Mouse (Mus musculus) lung, postnatal 0 days (tissue): ENCODE data around the gene Hip1. TPM values are rescaled to one million over a fixed set of nuclear protein-coding genes. Genes with fewer than 3 reads are reported as not detected.

Experiments
- ATAC-seq: fragments of 200-750 bp; cut with Nextera tagmentation; 2 replicates; pipeline ENCODE4 v1.8.0; 2017; ENCODE audit warnings: moderate library complexity
- DNase-seq: peaks from one replicate; pipeline ENCODE4 v3.0.0-alpha.2; 2016; ENCODE audit warnings: low spot score
- H3K27ac ChIP-seq: fragments of 300-500 bp; sonication (generic); 2 replicates; pipeline ENCODE4 v1.5.1; 2014; ENCODE audit warnings: antibody characterized with exemption, mild to moderate bottlenecking, low read length, mixed read lengths
- H3K27me3 ChIP-seq: fragments of 300-500 bp; sonication (generic); replicated peaks from 2 replicates; pipeline ENCODE4 v1.6.1; 2014; ENCODE audit warnings: low read length, mixed read lengths; ENCODE audit not compliant: insufficient read depth
- H3K36me3 ChIP-seq: fragments of 300-500 bp; sonication (generic); 2 replicates; pipeline ENCODE4 v1.6.1; 2014; ENCODE audit warnings: low read length, mixed read lengths; ENCODE audit not compliant: insufficient read depth
- H3K4me1 ChIP-seq: fragments of 300-500 bp; sonication (generic); 2 replicates; pipeline ENCODE4 v1.6.1; 2014; ENCODE audit warnings: antibody characterized with exemption, low read depth, low read length, mixed read lengths; ENCODE audit not compliant: insufficient read depth
- H3K4me2 ChIP-seq: fragments of 300-500 bp; sonication (generic); replicated peaks from 2 replicates; pipeline ENCODE4 v1.6.1; 2014; ENCODE audit warnings: low read depth, mild to moderate bottlenecking, low read length, moderate library complexity, mixed read lengths
- H3K4me3 ChIP-seq: fragments of 300-500 bp; sonication (generic); 2 replicates; pipeline ENCODE4 v1.5.1; 2014; ENCODE audit warnings: low read depth, low read length
- H3K9ac ChIP-seq: fragments of 300-500 bp; sonication (generic); replicated peaks from 2 replicates; pipeline ENCODE4 v1.6.1; 2014; ENCODE audit warnings: low read depth, mild to moderate bottlenecking
- H3K9me3 ChIP-seq: fragments of 300-500 bp; sonication (generic); 2 replicates; pipeline ENCODE4 v1.6.1; 2016; ENCODE audit warnings: low read length, mixed read lengths
- CTCF ChIP-seq: IDR thresholded peaks from 2 replicates; pipeline ENCODE4 v1.5.1; 2016; ENCODE audit warnings: antibody characterized with exemption, mild to moderate bottlenecking
- EP300 ChIP-seq: IDR thresholded peaks from 2 replicates; pipeline ENCODE4 v1.6.1; 2016; ENCODE audit warnings: antibody characterized with exemption, mild to moderate bottlenecking, control low read depth
- WGBS: fragments of 180-500 bp; shearing (Covaris S2); extraction: QIAGEN DNeasy Blood & Tissue Kit; methylation state at CpG from one replicate; pipeline ENCODE4 v1.1.7; 2014; 5-methylcytosine and 5-hydroxymethylcytosine counted together
- polyA plus RNA-seq: library from polyadenylated mRNA; unstranded; fragments of >200 nt; fragmentation: Nextera tagmentation; extraction: Ambion mirVana; gene quantifications from 2 replicates; pipeline ENCODE4 v1.2.1, GENCODE M21; 2015

The Hip1 gene
- polyA plus RNA-seq, 1 experiment from 2014 or later: 17.7 TPM

DNA sequence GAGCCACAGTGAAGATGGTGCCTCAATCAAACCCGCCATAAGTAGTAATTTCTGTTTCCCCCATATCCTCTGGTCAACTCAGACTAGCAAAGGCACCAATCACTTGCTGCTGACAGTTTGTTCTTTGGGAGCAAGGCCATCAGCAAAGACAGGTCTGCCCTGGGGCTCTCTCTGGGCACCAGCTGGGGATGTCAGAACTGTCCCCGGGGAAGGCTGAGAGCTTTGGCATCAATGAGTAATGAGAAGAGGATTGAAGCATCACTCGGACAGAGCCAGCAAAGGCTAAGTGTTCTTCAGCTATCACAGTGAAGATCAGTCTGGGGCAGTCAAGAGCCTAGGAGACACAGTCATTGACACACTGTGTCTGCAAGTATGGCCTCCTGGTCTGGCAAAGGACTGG is 46.0 kb downstream of the Hip1 start:
- WGBS: 63% methylated on average over 3 of the region's 3 CpGs
- no peaks in the 10 kb centered on the region for H3K27me3 ChIP-seq
- no peaks in the 10 kb centered on the region for H3K36me3 ChIP-seq
- no peaks in the 10 kb centered on the region for H3K9me3 ChIP-seq
- H3K4me1 ChIP-seq: no peaks in the 10 kb centered on the region
- no peak for DNase-seq
- no peak for TF ChIP-seq CTCF
- no peak for ATAC-seq
- no peak overlapping the region for H3K9ac ChIP-seq
- no peak overlapping the region for H3K27ac ChIP-seq
- H3K4me3 ChIP-seq: no peak overlapping the region
- no peak overlapping the region for H3K4me2 ChIP-seq

DNA sequence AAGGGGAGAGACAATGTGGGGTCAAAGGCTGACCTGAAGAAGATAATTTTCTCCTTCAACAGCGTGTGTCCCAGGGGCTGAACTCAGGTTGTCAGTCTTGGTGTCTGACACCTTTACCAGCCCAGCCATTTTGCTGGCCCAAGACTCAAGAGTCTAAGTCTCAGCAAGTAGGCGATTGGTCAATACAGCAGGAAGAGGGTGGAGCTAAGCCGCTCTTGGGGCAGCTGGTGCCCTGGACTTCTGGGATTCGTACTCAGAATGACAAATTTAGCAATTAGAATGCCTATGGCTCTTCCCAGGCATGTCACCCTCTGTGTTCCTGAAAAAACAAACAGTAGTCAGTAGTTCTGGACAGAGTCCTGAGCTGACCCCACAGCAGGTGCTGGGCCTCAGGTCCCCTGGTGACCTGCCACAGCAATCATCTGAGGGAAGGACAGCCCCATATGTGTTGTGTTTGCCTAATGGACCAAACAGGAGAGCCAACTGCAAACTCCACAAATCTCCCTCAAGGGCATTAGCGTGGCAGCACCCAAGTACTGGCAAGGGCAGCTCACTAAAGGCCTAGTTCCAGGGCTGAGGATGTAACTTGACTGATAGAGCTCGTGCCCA is 47.5 kb downstream of the Hip1 start:
- Histone ChIP-seq H3K9me3 (no peaks in the 10 kb centered on the region), H3K36me3 (no peaks in the 10 kb centered on the region), H3K27ac (no peak overlapping the region), H3K4me3 (no peak overlapping the region), H3K4me1 (no peaks in the 10 kb centered on the region), H3K9ac (no peak overlapping the region), H3K4me2 (no peak overlapping the region), H3K27me3 (no peaks in the 10 kb centered on the region)
- TF ChIP-seq EP300: no peak
- no peak for TF ChIP-seq CTCF
- 67% methylated on average over 6 of the region's 6 CpGs for whole genome bisulfite sequencing
- DNase-seq (no peak), ATAC-seq (no peak)

DNA sequence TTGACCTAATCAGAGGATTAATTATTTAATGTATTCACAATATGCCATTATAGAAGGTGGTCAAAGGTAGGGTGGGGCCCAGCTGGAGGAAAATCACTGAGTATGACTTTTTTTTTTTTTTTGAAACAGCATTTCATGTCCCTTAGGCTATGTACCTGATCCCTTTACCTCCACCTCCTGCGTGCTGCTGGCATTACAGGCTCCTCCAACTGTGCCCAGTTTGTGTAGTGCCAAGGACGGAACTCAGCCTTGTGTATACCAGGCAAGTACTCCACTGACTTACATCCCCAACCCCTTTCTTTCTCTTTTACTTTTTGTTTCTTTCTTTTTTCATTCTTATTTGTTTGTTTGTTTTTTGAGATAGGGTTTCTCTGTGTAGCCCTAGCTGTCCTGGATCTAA is 48.4 kb downstream of the Hip1 start:
- WGBS: 83% methylated on average over 2 of the region's 2 CpGs
- Histone ChIP-seq H3K9ac (no peak overlapping the region), H3K27me3 (no peaks in the 10 kb centered on the region), H3K4me2 (no peak overlapping the region), H3K9me3 (no peaks in the 10 kb centered on the region), H3K4me1 (no peaks in the 10 kb centered on the region), H3K27ac (no peak overlapping the region), H3K36me3 (no peaks in the 10 kb centered on the region), H3K4me3 (no peak overlapping the region)
- TF ChIP-seq CTCF: no peak
- no peak for TF ChIP-seq EP300
- ATAC-seq (no peak), DNase-seq (no peak)

- Histone ChIP-seq H3K4me2 (no peak overlapping the region), H3K36me3 (no peaks in the 10 kb centered on the region), H3K4me1 (no peaks in the 10 kb centered on the region), H3K9me3 (no peaks in the 10 kb centered on the region), H3K27me3 (no peaks in the 10 kb centered on the region), H3K4me3 (no peak overlapping the region), H3K9ac (no peak overlapping the region), H3K27ac (no peak overlapping the region)
- ATAC-seq (no peak), DNase-seq (no peak)
- TF ChIP-seq EP300 (no peak), CTCF (no peak)
- WGBS: 92% methylated on average over 8 of the region's 8 CpGs
Observed at GRCm38 (mm10) chr5:135495471-135495870, 49.4 kb downstream of the Hip1 start.

GRCm38 (mm10) chr5:135494183-135494910 is 50.6 kb downstream of the Hip1 start:
- DNase-seq: peak; percentile 70
- Histone ChIP-seq H3K4me2 (no peak overlapping the region), H3K4me1 (no peaks in the 10 kb centered on the region), H3K9me3 (no peaks in the 10 kb centered on the region), H3K36me3 (no peaks in the 10 kb centered on the region), H3K4me3 (no peak overlapping the region), H3K27ac (no peak overlapping the region), H3K9ac (no peak overlapping the region), H3K27me3 (no peaks in the 10 kb centered on the region)
- 67% methylated on average over 13 of the region's 13 CpGs for WGBS
- peak; percentile 75 for TF ChIP-seq EP300
- peak; percentile 79 for TF ChIP-seq CTCF
- peak; percentile 85 for ATAC-seq

GRCm38 (mm10) chr5:135493095-135493494 is 51.8 kb downstream of the Hip1 start:
- WGBS: 69% methylated on average over 3 of the region's 3 CpGs
- no peak overlapping the region for H3K9ac ChIP-seq
- ATAC-seq (no peak), DNase-seq (no peak)
- no peaks in the 10 kb centered on the region for H3K36me3 ChIP-seq
- no peak overlapping the region for H3K27ac ChIP-seq
- no peaks in the 10 kb centered on the region for H3K27me3 ChIP-seq
- peaks cover 4% of the 10 kb centered on the region; the same call in 1 of the 2 replicates for H3K4me1 ChIP-seq
- H3K4me2 ChIP-seq: no peak overlapping the region
- no peak for TF ChIP-seq CTCF
- no peak for TF ChIP-seq EP300
- H3K4me3 ChIP-seq: no peak overlapping the region
- H3K9me3 ChIP-seq: no peaks in the 10 kb centered on the region
